Mouse (Mus musculus) megakaryocyte, adult 5-6 weeks (primary cell): ENCODE data around the gene Spns2. TPM values are rescaled to one million over a fixed set of nuclear protein-coding genes. Genes with fewer than 3 reads are reported as not detected.
A peak's percentile ranks its signal among the peaks of the same experiment; 100 is the strongest.

Experiments
- ATAC-seq: 2 replicates; pipeline ENCODE4 v1.8.0; 2016; ENCODE audit warnings: mild to moderate bottlenecking, inconsistent platforms; ENCODE audit not compliant: poor library complexity, severe bottlenecking
- total RNA-seq, 2 experiments: library from RNA; stranded (forward) in 1 of 2; stranded (reverse) in 1 of 2; fragments of 153-499, 151-499 nt in 1 of 2; fragments of 221-1000, 200-1000 nt in 1 of 2; gene quantifications; 2 replicates each; pipeline versions ENCODE4 v1.2.3 to v1.2.4; 2015 to 2017

Spns2 gene
- total RNA-seq (2015) (2.8 and 2.9 TPM in 2 replicates), total RNA-seq (2017) (0.15 and 4.8 TPM in 2 replicates)

GRCm38 (mm10) chr11:72489881-72490301, at the start of gene Spns2:
Gene Spns2, minus strand, starts transcription at chr11:72489904.
- peak; percentile 83 for ATAC-seq

- ATAC-seq = no peak
Observed at GRCm38 (mm10) chr11:72538811-72539210, 49.1 kb upstream of the Spns2 start.

- ATAC-seq = peak; percentile 89
Observed at GRCm38 (mm10) chr11:72538037-72538755, 48.5 kb upstream of the Spns2 start.

GRCm38 (mm10) chr11:72537503-72537902, 47.8 kb upstream of the Spns2 start:
- ATAC-seq = no peak

- no peak for ATAC-seq
Observed at GRCm38 (mm10) chr11:72535519-72535918, 45.8 kb upstream of the Spns2 start.

GRCm38 (mm10) chr11:72532890-72533289, 43.2 kb upstream of the Spns2 start:
- no peak for ATAC-seq

- ATAC-seq = no peak
Observed at GRCm38 (mm10) chr11:72531632-72532031, 41.9 kb upstream of the Spns2 start.

- ATAC-seq = no peak
Observed at GRCm38 (mm10) chr11:72531144-72531543, 41.4 kb upstream of the Spns2 start.

GRCm38 (mm10) chr11:72526190-72526589, 36.5 kb upstream of the Spns2 start:
- ATAC-seq = no peak

- ATAC-seq = no peak
Observed at GRCm38 (mm10) chr11:72523711-72524110, 34.0 kb upstream of the Spns2 start.

- ATAC-seq = no peak
Observed at GRCm38 (mm10) chr11:72522616-72523041, 32.9 kb upstream of the Spns2 start.

GRCm38 (mm10) chr11:72521598-72522541, 32.2 kb upstream of the Spns2 start:
- ATAC-seq = no peak

GRCm38 (mm10) chr11:72519895-72520294, 30.2 kb upstream of the Spns2 start:
- ATAC-seq = peak; percentile 73

- peak; percentile 68 for ATAC-seq
Observed at GRCm38 (mm10) chr11:72519189-72519588, 29.5 kb upstream of the Spns2 start.

GRCm38 (mm10) chr11:72518449-72518848, 28.7 kb upstream of the Spns2 start:
- ATAC-seq = peak; percentile 74

- no peak for ATAC-seq
Observed at GRCm38 (mm10) chr11:72514967-72515366, 25.3 kb upstream of the Spns2 start.

- ATAC-seq = no peak
Observed at GRCm38 (mm10) chr11:72508651-72509050, 18.9 kb upstream of the Spns2 start.

- no peak for ATAC-seq
Observed at GRCm38 (mm10) chr11:72507651-72508050, 17.9 kb upstream of the Spns2 start.

GRCm38 (mm10) chr11:72504016-72504797, 14.5 kb upstream of the Spns2 start:
- ATAC-seq = no peak

- no peak for ATAC-seq
Observed at GRCm38 (mm10) chr11:72503501-72503921, 13.8 kb upstream of the Spns2 start.

GRCm38 (mm10) chr11:72502236-72502635, 12.5 kb upstream of the Spns2 start:
- ATAC-seq = no peak
